Mouse (Mus musculus) lung, postnatal 0 days (tissue): ENCODE measurements around the gene Fer1l4.

Experiments
- CTCF ChIP-seq: IDR thresholded peaks from 2 replicates; pipeline ENCODE4 v1.5.1; 2016; ENCODE audit warnings: antibody characterized with exemption, mild to moderate bottlenecking
- EP300 ChIP-seq: IDR thresholded peaks from 2 replicates; pipeline ENCODE4 v1.6.1; 2016; ENCODE audit warnings: antibody characterized with exemption, mild to moderate bottlenecking, control low read depth

DNA sequence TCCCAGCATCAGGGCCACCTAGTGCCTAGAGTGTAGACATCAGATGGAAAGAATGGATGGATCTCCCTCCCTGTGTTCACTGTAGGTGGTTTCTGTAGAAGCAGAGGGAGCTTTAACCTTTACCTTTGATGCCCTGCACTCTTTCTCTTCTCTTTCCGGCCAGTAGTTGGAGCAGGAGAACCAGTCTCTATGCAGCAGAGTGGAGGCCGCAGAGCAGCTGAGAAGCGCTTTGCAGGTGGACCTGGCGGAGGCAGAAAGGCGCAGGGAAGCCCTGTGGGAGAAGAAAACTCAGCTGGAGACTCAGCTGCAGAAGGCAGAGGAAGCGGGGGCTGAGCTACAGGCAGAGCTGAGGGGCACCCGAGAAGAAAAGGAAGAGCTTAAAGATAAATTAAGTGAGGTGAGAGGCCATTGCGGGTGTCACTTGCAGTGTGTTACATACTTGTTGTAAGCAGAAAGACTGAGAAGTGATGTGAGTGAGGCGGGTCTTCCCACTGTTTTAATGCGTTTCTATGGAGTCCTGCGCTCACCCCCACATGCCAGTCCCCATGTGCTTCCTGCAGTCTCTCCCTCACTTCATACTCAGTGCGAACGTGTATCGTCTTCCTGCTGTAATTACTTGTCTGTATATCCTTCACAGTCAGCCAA is 78.5 kb downstream of the Fer1l4 start:
- TF ChIP-seq CTCF, result peak; percentile 14; the same call in 1 of the 2 replicates
- TF ChIP-seq EP300, result no peak
